Mouse (Mus musculus): ENCODE measurements around the gene 4430402I18Rik. TPM values are rescaled to one million over a fixed set of nuclear protein-coding genes. Genes with fewer than 3 reads are reported as not detected.
A peak's percentile ranks its signal among the peaks of the same experiment; 100 is the strongest.
"Not testable (repeated sequence)": the region's sequence is repeated elsewhere in the genome, so short reads cannot be mapped to it uniquely, and the experiment has no call there.

Gene 4430402I18Rik
- 1 to 10 TPM; 5.0 to 7.8 (median 7.2) TPM for total RNA-seq (2022)

DNA sequence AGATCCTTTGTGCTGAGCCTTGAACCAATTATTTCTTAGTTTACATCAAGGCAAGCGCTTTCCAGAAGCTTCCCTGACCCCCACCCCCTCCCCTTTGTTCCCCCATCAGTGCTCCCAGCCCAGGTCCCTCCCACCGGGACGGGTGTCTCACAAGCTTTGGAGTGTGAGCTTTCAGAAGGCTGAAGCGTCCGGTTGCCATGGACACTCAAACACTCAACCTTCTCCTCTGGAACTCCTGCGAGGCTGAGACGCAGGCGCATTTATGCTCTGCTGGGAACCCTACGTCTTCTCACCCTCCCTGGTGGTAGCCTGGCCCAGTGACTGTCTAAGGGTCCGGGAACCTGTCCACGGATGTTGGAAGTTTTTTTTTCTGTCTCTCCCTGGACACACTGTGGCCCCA is at the start of gene 4430402I18Rik:
Gene 4430402I18Rik (minus strand): TSS at position 149 of the 400 bp plus-strand sequence.
- peak in 1 of 2 experiments; percentile 48 for DNase-seq (ENCODE audit: low spot score in 2 of 2)

DNA sequence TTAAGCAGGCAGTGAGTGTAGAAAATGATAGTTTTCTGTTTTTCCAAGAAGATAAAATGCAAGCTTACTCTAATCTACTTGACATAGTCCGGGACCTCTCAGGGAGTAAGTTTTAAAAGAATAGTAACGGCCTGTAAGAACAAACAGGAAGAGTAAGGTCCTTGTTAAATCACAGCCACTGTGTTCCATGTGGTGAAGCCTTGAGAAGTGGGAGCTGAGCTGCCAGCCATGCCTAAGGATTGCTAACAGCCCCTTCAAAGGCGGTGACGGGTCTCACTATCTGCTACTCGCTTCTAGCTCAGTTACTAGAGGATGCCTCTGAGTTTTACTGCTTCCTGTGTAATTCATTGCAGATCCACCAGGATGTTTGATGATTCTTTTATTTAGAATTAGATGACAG is 49.2 kb upstream of the 4430402I18Rik start:
- no peak for DNase-seq (ENCODE audit: low spot score in 2 of 2)

DNA sequence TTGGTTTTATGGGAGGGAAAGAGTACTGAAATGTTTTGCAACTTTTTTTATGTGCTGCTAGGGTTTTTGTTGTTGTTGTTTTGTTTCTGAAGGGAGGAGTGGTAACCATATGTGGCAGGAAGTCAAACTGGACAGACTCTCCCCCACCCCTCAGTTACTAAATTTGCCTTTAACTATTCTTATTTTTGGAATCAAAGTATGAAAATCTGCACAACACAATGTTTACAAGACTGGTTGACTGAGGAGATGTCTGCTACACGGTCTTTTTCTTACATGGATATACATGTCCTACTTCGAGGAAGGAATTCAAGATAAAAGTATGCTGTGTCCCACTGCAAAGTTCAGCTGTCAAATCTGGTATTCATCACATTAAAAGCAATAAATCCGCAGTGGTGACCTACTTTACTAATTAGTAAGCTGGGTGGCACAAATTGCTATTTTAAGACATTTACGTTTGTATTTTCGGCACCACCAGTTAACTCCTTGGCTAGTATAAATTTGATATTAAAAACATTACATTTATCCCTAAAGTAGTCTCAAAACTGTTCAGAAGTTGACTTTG is 48.7 kb upstream of the 4430402I18Rik start:
- DNase-seq (ENCODE audit: low spot score in 2 of 2), result no peak

DNA sequence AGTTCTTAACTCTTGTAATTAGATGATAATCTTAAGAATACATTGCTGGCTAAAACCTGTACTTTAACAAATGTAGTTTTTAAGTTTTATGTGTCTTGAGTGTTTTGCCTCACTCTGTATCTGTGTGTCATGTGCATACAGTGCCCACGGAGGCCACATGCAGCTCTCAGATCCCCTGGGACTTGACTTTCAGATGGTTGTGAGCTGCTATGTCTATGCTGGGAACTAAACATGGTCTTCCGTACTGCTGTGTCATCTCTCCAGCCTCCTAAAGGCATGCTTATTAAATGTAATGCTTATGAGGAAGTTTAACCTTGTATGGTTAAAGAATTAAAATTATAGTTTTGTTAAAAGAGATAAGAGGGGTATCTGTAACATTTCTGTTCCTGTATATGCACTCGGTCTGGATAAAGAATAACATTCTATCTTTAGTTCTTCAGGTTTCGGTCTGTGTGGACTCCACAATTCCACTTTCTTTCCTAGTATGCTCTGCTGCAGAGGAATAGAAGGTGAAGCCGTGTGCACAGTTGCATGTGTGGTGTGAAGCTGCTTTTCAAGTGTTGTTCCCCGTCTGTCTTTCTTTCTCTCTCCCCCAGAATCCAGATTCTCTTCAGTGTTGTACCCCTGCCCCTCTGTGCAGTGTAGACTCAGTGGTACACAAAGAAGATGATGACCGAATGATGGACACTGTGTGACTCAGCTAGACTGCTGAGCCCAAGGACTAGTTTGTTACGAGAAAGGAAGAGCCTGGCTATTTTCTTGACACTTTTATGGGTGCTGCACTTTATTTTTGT is 48.0 kb upstream of the 4430402I18Rik start:
- no peak for DNase-seq (ENCODE audit: low spot score in 2 of 2)

DNA sequence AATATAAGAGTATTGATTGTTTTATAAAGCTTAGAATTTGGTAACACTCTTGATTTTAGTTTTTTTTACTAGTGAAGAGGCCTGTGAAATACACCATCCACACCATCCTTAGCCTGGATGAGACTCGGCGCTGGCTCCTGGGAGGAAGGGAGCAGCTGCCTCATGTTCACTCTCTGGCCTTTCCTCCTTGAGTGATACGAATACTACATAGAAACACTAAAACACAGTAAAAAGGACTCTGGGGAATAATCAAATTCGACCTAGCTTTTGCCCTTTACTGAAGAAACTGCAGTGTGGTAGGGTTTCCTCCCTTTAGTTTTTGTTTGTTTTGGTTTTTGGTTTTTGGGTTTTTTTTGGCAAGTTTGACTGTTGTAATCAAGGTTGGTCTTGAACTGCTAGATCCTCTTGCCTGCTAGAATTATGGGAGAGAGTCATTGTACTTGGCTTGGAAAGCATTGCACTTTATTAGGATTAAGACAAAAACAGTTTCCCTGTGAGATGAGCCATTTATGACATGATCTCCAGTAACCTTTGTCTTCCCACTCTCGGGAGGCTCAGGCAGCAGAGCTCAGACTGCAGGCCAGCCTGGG is 47.0 kb upstream of the 4430402I18Rik start:
- DNase-seq (ENCODE audit: low spot score in 2 of 2), result no peak

DNA sequence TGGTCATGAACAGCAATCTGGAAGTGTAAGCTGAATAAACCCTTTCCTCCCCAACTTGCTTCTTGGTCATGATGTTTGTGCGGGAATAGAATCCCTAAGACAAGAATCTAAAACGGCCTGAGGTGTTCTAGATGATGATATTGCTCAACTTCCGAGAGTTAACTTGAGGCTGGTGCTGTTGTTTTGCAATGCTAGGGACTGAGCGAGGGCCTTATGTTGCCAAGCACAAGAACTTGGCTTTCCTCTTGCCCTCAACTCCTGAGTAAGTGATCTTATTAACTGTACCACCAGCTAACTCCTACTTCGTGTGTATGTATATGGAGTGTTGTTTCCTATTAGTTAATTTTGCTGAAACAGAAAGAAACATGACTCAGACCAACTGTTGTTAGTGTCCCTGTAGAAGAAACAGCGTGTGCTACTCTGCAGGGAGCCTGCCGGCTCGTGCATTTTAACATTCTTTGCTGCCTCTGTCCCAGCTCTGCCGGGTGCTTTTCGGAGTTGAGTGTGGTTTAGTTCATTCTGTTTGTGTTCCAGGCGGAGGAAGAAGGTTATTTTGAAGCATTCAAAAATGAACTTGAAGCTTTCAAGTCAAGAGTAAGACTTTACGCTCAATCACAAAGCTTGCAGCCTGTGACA is 43.9 kb upstream of the 4430402I18Rik start:
- no peak for DNase-seq (ENCODE audit: low spot score in 2 of 2)

DNA sequence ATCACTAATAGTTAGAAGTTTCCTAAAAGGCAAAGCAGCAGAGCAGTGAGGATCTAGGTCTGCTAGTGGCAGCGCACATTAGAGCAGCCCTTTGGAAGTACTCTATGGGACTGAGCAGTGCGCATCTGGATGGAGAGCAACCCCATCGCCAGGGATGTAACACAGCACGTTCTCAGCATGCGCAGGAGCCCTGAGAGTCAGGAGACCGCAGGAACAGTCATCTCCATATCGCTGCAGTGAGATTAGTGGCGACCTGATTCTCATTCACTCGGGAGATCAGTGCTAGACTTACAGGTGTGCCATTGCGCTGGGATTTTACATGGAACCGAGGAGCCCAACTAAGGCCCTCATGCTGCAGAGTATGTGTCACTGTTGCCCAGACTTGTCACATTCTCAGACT is 41.4 kb upstream of the 4430402I18Rik start:
- DNase-seq (ENCODE audit: low spot score in 2 of 2), result no peak

DNA sequence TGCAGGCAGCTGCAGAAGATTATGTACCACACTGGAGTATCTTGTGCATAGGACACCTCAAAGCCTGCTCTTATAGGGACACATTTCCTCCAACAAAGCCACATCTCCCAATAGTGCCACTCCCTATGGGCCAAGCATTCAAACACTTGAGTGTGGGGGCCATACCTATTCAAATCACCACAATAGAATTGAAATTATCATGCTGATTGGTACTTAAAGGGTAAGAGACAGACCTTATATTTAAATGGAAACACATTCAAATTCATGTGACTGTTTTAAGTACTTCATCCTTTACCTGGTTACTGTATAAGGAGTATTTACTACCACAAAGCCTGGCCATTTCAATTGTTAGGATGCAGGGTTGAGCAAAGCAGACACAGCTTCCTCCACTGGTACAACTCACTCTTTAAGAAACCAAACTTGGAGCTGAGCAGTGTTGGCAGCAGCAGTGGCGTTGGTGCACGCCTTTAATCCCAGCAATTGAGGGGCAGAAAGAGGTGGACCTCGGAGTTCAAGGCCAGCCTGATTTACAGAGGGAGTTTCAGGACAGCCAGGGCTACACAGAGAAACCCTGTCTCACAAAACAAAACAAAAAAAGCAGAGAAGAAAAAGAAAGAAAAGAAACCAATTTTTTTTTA is 40.6 kb upstream of the 4430402I18Rik start:
- DNase-seq (ENCODE audit: low spot score in 2 of 2), result no peak

DNA sequence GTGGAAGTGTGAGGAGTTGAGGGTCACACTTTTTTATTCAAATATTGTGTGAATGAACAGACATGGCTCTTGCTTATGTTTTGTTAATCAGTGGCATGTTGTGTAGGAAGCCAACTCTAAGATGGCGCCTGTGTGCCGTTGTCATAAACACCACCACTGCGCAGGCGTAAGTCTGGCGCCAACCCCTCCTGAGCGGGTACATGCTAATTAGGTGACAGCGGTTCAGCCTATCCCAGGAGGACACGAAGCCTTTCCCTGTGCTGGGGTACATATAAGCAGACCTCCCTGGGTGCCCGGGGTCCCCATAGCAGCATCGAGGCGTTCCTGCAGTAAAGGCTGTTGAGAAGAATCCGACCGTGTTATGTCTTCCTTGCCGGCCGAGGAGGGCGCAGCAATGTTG is 32.7 kb upstream of the 4430402I18Rik start:
- not testable (repeated sequence) for DNase-seq (ENCODE audit: low spot score in 2 of 2)

DNA sequence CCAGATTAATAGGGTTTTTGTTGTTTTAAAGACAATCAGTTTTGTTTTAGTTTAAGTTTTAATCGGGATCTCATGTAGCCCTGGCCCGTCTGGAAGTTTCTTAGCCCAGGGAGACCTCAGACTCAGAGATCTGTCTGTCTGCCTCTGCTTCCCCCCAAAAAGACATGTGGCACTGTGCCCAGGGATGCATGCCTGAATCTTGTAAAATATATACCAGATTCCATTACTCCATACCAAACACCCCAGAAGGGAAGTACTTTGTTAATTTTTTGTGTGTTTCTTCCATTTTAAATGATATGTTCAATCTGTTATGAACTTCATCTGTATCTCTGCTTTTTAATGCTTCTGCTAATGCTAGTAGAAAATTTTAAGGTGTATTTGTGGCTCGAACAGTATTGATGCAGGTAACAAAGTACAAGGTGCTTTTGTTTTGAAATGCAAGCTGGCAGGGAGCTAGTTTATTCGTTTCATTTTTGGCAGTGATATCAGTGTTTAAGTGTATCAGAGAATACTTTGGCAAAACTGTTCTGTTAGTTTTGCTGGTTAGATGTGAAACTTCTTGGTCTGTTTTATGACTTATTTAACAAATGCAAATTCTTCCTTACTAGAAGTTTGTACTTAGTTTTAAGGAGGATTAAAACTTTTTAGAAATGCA is 30.5 kb upstream of the 4430402I18Rik start:
- no peak for DNase-seq (ENCODE audit: low spot score in 2 of 2)

DNA sequence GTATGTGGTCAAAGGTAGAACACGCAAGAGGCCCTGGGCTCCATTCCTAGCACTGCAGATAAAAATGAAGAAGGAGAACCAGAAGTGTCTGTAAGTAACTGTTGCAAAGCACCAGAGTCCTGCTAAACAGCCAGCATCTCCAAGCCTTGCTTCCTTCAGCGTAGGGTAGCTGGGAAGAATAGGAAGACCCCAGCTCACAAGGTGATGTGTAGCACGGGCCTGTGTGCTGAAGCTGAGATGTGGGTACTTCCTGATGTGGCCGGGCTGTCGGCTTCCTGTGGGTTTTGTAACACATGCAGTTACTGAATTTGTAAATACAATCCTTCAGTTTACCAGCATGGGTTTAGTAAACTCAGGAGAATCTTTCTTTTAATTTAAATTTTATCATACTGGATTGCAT is 27.8 kb upstream of the 4430402I18Rik start:
- DNase-seq (ENCODE audit: low spot score in 2 of 2), result no peak

DNA sequence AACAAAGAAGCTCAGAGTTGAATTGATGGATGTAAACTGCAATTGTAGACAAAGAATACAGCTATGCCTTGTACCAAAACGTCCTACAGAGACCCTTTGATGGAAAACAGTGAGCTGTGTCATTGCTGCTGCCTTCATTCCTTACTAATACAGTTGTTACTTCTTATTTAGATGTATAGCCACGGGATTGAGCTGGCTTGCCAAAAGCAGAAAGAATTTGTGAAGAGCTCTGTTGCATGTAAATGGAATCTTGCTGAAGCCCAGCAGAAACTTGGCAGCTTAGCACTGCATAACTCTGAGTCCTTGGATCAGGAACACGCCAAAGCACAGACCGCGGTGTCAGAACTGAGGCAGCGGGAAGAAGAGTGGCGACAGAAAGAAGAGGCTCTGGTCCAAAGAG is 27.3 kb upstream of the 4430402I18Rik start:
- peak in 1 of 2 experiments; percentile 53 for DNase-seq (ENCODE audit: low spot score in 2 of 2)

DNA sequence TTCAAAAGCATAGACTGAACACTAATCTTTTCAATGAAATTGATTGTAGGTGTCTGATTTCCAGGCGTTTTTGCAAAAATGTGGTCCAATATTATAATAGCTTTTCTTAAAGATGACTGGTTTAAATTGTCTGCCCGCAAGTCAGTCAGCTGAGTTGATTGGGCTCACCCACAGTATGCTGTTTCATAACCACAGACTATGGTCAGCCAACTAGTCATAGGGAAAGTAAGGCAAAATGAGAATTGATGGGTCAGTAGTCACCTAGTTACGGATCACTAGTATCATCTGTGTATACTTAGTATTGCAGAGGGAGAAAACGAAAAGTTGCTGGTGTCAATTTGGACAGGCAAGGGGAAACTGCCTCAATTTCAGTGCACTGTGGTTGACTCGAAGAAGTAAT is 23.8 kb upstream of the 4430402I18Rik start:
- DNase-seq (ENCODE audit: low spot score in 2 of 2), result no peak

DNA sequence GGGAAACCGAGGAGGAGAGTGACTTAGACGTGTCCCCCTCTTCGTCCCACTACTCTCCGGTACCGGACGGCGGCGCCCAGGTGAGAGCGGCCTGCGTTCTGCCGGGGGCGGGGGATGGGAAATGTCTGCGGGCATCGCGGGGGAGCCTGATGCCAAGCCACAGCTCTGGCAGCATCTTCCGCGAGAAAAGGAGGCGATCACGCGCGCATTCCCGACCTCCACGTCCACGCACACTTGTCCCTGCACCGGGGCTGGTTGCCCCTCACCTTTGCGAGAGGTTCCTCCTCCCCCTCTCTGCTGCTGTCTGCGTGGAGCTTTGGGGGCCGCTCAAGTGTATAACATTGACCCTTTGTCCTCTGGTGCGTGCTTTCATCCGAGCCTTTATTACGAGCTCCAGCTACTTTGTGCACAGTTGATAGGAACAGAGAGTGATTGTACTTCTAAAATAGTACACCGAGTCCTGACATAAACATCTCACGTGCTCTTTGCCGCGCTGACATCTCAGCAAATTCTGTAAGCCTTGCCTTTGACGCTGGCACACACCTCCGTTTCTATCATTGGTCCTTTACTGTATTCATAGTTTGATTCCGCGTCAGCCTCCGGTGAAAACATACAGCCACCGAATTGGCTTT is 23.1 kb upstream of the 4430402I18Rik start:
- peak; percentile 33 to 34 for DNase-seq (ENCODE audit: low spot score in 2 of 2)

DNA sequence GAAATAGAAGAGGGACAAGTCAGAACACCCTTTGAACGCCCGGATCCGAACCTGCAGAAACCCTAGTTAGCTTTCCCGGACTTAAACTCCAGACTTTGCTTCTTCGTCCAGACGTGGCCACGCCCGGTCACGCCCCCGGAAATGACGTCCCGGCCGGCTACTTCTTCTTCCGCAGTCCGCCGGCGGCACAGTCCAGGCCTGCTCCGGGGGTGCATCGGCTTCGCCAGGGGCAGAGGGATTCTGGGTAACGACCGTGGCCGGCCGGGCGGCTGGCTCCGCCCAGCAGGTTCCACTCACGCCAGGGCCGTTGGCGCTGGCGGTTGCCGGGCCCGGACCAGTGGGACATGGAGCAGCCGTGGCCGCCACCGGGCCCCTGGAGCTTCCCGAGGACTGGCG is 22.6 kb upstream of the 4430402I18Rik start, which contains the start of gene Cdc37l1:
Gene Cdc37l1 (plus strand): TSS at position 159 of the 396 bp plus-strand sequence.
- DNase-seq (ENCODE audit: low spot score in 2 of 2), result peak; percentile 95 to 96

DNA sequence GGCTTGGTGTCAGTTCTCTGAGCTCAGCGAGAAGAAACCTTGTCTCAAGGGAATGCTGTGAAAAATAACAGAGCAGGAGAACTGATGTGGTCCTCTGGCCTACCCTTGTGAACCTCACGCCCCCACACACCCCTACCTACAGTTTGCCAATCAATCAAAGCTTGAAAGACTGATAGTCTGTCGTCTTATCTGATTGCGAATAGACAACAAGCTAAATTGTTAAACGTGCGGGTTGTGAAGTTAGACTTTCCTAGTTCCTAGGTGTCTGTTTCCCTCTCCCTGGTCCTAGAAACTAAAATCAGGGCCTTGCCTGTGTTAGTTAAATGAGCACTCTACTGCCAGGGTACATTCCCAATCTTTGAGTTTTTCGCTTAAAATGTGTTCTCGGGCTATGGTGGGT is 21.9 kb upstream of the 4430402I18Rik start:
- no peak for DNase-seq (ENCODE audit: low spot score in 2 of 2)

DNA sequence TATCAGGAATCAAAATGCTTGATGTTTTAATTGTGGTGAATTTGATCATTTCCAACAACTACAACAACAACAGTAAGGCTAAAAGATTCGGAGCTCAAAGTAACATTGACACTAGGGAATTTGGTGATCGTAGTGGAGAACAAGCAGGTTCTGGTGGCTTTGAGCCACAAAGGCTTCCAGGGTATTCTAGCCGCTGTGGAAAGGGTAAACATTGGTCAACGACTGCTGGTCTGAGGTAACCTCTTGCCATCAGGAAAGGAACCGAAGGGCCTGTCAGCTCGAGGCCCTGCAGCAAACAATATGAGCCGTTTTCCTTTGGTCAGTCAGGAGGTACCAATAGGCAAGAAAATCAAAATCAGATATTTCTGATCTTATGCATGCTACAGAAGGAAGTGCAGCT is 15.0 kb upstream of the 4430402I18Rik start:
- DNase-seq (ENCODE audit: low spot score in 2 of 2), result no peak

DNA sequence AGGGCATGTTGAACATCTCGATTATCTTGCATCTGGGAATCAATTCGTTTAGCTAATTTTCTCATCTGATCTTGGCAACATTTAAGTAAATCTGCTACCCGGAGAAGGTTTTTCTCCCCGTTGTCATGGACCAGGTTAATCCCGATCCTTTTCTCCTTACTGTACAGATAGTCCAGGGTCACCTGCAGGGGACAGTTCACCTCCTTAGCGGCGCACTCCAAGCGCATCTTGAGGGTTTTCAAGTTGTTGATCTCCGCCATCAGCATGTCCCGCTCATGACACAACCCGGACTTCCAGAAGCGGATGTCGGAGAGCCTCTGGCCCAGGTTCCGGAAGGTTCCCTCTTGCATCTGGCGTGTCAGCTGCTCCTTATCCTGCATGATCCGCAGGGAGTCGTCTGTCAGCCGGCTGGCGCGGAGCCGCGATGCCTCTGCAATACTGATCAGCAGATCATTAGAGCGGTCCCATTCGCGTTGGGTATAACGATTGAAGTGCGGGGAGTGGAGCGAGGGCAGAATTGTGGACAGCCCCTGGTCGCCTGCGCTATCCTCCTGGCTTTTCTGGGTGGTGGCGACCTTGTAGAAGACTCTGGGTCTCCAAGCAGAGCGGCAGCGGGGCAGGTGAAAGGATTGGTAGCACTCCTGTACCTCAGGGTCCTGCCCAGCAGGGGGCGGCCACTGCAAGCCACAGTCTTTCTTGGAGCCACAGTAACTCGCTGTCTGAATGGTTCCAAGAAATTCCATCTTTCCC is 7.4 kb upstream of the 4430402I18Rik start:
- DNase-seq (ENCODE audit: low spot score in 2 of 2), result peak; percentile 70 to 85

DNA sequence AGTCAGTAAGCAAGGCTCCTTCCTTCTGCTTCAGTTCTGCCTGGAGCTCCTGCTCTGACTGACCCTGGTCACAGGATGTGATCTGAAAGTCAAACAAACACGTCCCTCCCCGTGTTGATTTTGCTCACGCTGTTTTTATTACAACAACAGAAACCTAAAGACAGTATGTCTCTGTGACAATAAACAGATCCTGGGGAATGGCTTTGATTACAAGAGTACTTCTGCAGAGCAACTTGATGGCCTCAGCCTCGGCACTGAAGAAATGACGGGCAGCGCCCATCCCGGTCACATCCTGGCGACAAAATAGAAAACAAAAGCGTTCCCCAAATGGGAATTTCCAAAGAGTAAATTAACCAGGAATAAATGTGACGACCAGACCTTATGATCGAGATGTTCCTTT is 2.7 kb upstream of the 4430402I18Rik start:
- DNase-seq (ENCODE audit: low spot score in 2 of 2), result no peak

DNA sequence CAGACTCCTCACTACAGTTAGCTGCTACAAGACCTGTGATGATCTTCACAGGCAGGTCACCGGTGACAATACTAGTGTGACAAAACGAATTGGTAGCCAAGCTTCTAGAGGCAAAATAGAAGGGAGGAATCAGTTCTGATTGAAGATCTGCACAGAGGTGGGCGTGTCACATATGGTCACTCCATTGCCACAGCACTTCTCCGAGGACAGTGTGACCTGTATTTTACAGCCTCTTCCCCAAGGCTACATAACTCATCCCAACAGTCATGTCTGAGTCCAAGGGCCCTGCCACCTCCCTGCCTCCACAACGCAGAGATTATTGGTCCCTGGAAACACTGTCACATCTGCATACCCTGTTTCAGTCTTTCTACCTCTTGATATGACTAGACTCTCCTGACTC is 1.6 kb upstream of the 4430402I18Rik start:
- no peak for DNase-seq (ENCODE audit: low spot score in 2 of 2)

Data from left cerebral cortex, adult 8-10 months (tissue).